Mouse (Mus musculus): ENCODE measurements around the gene Stxbp5l.
A peak's percentile ranks its signal among the peaks of the same experiment; 100 is the strongest.
"Not testable (repeated sequence)": the region's sequence is repeated elsewhere in the genome, so short reads cannot be mapped to it uniquely, and the experiment has no call there.

The Stxbp5l gene

DNA sequence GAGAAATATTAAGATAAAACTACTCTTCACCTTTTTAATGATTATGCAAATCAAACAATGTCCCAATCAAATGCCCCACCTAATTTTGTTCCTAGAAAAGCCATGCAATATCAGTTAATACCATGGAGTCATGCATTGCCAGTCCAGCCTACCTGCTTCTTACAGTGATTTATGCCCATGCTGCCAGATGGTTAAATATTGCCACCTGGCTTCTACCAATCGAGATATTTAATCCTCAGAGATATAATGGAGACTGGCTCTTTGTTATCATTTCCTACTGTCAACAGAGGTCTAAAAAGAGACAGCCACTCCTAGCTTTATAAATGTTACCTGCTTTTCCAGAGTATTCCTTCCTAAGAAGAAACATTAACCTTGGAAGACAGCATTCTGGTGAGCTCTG, 104.6 kb downstream of the Stxbp5l start:
- no peak for DNase-seq (ENCODE audit: low read depth, low spot score)

DNA sequence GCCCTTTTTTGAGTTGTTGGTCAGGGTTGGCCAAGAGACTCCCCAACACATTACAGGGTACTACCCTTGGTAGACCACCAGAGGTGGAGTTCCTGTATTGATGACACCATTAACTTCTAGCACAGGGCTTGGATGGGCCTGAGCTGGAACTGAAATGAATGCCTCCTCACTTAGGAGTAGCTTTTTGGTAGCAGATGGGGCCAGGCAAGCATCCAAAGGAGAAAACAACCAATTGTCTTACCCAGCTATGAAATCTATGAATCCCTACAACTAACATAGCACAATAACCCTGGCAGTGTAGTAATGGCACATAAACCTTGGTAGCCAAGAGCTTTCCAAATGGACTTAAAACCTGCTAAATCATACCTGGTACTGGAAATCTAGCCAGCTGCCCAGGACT, 111.1 kb downstream of the Stxbp5l start:
- no peak for DNase-seq (ENCODE audit: low read depth, low spot score)

DNA sequence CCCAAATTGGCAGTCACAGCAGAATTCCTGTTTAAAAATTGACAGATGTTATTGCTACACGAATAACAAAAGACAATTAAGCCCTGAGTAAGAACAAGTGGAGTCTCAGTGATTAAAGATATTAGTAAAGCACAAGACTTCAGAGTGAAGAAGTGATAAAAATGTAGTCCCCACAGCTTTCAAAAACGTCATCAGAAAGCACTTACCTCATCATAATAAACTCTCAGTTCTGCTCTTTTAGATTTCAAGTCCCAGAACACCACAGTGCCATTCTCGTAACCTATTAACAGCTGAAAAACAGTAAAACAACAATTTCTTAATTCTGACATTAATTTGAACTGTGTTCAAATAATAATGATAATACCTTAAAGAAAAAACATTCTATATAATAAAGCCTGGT, 123.1 kb downstream of the Stxbp5l start:
- no peak for DNase-seq (ENCODE audit: low read depth, low spot score)

DNA sequence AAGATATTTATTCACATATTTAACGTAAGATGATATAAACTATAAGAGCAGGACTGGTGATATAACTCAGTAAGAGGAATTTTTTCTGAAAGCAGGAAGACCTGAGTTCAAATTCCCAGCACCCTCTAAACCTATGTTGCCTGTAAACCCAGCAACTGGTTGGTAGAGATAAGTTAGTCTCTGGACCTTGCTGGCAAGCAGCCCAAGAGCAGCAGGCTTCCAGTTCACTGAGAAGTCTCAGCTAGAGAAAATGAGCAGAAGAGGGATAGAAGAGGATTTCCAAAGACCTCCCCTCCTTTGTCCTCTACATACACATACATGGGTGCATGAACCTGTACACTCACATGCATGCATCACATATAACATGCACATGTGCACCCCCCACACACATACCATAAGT, 165.6 kb downstream of the Stxbp5l start:
- no peak for DNase-seq (ENCODE audit: low read depth, low spot score)

DNA sequence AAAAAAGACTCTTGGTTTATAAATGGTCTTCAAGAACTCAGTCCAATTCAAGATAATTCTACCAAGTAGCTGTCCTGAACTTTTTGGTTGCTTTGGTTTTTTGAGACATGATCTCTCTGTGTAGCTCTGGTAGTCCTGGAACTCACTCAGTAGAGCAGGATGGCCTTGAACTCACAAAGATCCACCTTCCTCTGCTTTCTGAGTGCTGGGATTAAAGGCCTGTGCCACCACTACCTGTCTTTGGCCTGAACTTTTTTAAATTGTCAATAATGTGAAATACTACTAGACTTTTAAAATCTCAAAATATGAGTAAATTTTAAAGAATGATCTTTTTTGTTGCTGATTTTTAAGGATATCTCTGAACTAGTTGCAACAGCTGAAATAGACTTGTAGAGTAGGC, 176.0 kb downstream of the Stxbp5l start:
- no peak for DNase-seq (ENCODE audit: low read depth, low spot score)

DNA sequence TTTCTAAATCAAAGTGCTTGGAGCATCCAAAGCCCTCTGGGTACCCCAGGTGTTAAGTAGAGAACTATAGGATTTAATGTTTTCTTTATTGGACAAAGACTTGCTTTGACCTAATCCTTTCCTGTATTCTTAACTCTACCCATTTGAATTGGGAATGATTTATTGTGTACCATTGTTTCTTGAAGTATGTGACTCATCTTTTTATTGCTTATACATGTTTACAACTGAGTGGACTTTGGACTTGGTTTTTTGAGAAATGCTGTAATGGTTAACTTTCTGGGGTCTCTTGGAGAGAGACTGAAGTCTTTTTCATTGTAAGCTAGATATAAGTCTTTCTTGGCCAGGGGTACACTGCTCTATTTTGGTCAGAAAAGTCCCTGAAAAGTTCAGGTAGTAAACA, 190.6 kb downstream of the Stxbp5l start:
- no peak for DNase-seq (ENCODE audit: low read depth, low spot score)

DNA sequence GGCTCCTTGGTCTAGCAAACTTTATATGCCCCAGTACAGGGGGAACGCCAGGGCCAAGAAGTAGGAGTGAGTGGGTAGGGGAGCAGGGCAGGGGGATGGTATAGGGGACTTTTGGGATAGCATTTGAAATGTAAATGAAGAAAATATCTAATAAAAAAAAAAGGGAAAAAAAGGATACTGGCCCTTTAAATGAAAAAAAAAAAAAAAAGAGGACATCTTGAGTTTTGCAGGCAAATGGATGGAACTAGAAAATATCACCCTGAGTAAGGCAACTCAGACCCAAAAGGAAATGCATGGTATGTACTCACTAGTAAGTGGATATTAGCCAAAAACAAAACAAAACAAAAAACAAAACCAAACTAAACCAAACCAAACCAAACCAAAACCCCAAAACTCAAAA, 259.6 kb downstream of the Stxbp5l start:
- not testable (repeated sequence) for DNase-seq (ENCODE audit: low read depth, low spot score)

DNA sequence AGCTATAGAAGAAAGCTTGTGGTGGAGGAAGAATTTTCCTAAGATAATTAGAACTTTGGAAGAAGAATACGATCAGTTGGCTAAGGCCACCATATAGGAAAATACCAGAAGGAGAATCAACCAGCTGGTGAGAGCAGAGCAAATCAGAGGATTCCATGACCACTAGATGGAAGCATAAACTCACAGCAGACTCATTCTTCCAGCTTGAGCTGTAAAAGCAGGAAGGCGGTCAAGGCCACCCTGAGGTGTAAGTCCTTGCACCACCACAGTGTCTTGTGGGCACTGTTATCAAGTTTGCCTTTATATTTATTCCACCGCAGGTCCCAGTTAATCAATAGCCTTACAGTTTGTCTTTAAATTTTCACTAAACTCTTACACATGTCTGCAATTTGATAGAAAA, 275.5 kb downstream of the Stxbp5l start:
- peak; percentile 6 for DNase-seq (ENCODE audit: low read depth, low spot score)

DNA sequence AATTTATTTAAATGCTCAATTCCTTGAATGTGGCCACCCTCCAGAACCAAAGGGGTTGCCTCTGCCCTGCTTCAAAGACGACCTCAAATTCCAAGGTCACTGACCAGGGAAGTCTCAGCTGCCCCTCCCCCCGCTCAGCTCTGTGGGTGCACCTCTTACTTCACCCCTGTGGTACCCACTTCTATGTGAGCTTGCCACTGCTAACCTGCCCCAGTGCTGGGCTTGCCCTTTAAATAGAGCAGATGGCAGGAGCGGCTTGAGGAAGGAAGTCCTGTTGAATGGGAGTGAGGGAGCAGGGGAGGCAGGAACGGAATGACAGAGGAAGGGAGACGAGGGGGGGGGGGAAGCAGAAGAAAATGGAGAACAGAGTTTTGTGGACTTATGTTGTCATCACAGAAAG, 276.0 kb downstream of the Stxbp5l start:
- DNase-seq (ENCODE audit: low read depth, low spot score) = no peak

DNA sequence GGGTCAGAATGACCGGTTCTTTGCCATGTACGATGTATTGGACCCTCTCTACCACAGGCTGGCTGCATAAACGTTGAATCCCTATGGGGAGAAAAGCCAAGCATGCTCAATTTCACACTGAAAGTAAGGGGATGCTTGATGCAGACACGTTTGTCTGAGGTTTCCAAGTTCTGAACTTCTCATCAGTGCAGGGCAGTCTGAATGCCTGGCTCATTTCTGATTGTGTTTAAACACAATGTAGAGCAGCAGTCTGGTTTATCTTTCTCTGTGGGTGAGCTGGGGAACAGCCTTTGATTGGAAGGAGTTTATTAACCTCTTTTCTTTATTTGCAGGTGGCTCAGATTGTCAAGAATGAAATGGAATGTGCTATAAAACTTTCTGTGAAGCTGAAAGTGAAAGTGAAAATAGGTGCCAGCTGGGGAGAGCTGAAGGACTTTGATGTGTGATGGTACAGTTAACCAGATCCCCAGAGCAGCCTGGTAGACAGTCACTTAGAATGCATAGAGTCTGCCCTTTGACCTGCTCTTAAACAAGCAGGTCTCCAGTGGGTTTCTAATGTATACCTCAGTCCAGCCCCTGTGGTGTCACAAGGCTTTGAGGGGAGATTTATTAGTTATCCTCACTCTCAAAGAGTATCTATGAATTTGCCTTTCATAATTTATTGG, 290.5 kb downstream of the Stxbp5l start:
- DNase-seq (ENCODE audit: low read depth, low spot score) = no peak

DNA sequence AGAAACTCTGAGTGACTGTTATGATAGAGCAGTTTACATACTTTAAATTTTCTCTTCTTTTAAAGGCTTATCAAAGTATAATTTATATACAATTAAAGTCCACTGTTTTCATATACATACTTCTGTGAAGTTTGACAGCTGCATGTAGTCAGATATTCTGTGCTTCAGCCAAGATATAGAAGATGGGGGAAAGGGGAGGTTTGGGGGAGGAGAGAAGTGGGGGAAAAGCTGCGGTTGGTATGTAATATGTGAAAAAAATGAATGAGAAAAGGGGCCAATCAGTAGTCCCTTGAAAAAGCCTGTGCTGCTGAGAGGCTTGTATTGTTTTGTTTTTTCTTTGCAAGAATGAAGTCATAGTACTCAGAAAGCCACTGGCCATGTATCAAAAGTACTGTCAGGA, 295.1 kb downstream of the Stxbp5l start:
- no peak for DNase-seq (ENCODE audit: low read depth, low spot score)

DNA sequence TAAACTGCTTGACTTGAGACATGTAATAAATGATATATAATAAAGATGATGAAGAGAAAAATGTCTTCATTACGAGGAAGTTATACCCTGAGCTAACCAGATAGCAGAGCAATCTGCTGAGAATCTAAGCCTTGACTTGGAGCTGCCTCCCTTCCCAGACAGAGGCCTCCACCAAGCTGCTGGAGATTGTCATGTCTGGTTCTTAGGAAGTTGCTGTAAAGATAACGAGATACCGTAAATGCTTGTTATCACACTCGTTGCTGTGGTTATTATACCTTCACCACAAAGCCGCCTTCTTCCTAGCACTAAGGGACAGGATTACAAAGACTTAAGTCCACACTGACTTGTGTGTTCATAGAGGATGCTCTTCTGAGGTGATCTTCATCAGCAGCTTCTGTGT, 312.4 kb downstream of the Stxbp5l start:
- no peak for DNase-seq (ENCODE audit: low read depth, low spot score)
